Mouse (Mus musculus) forebrain, embryonic 12.5 days (tissue): Measurements from ENCODE around the gene 4922502D21Rik. TPM values are rescaled to one million over a fixed set of nuclear protein-coding genes. Genes with fewer than 3 reads are reported as not detected.
A peak's percentile ranks its signal among the peaks of the same experiment; 100 is the strongest.
"Not testable (repeated sequence)": the region's sequence is repeated elsewhere in the genome, so short reads cannot be mapped to it uniquely, and the experiment has no call there.

Source experiments
- ATAC-seq: fragments of 200-750 bp; cut with Nextera tagmentation; 2 replicates; pipeline ENCODE4 v1.8.0; 2017; ENCODE audit warnings: moderate TSS enrichment; ENCODE audit not compliant: low FRiP score
- H3K27ac ChIP-seq: fragments of 300-500 bp; sonication (generic); 2 replicates; pipeline ENCODE4 v1.5.1; 2016; ENCODE audit warnings: mild to moderate bottlenecking
- H3K27me3 ChIP-seq: fragments of 300-500 bp; sonication (generic); 2 replicates; pipeline ENCODE4 v1.6.1; 2016; ENCODE audit warnings: mild to moderate bottlenecking
- H3K36me3 ChIP-seq: fragments of 300-500 bp; sonication (generic); replicated peaks from 2 replicates; pipeline ENCODE4 v1.6.1; 2016; ENCODE audit warnings: mild to moderate bottlenecking
- H3K4me1 ChIP-seq: fragments of 300-500 bp; sonication (generic); 2 replicates; pipeline ENCODE4 v1.6.1; 2016
- H3K4me2 ChIP-seq: fragments of 300-500 bp; sonication (generic); 2 replicates; pipeline ENCODE4 v1.6.1; 2016; ENCODE audit warnings: mild to moderate bottlenecking, moderate library complexity
- H3K4me3 ChIP-seq: fragments of 300-500 bp; sonication (generic); replicated peaks from 2 replicates; pipeline ENCODE4 v1.5.1; 2016; ENCODE audit warnings: mild to moderate bottlenecking
- H3K9ac ChIP-seq: fragments of 300-500 bp; sonication (generic); 2 replicates; pipeline ENCODE4 v1.6.1; 2016; ENCODE audit warnings: mild to moderate bottlenecking
- H3K9me3 ChIP-seq: fragments of 300-500 bp; sonication (generic); 2 replicates; pipeline ENCODE4 v1.6.1; 2016
- WGBS: fragments of 180-500 bp; shearing (Covaris S2); methylation state at CpG from one replicate; pipeline ENCODE4 v1.1.7; 2016; 5-methylcytosine and 5-hydroxymethylcytosine counted together
- polyA plus RNA-seq: library from polyadenylated mRNA; unstranded; fragments of >200 nt; fragmentation: Nextera tagmentation; extraction: Ambion mirVana; gene quantifications from 2 replicates; pipeline ENCODE4 v1.2.1, GENCODE M21; 2016

The 4922502D21Rik gene
- polyA plus RNA-seq, 1 experiment from 2014 or later, result not detected

DNA sequence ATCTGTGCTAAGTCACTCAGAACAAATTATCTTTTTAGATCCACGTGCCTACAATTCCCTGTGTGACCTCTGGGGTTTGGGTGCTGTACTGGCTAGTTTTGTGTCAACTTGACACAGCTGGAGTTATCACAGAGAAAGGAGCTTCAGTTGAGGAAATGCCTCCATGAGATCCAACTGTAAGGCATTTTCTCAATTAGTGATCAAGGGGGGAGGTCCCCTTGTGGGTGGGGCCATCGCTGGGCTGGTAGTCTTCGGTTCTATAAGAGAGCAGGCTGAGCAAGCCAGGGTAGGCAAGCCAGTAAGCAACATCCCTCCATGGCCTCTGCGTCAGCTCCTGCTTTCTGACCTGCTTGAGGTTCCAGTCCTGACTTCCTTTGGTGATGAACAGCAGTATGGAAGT is 10.8 kb upstream of the 4922502D21Rik start, which contains the start of gene Clec12a:
Clec12a (plus strand) TSS at position 301 of the 400 bp plus-strand sequence.
- 74% methylated on average over 4 of the region's 4 CpGs for WGBS
- H3K36me3 ChIP-seq, H3K27ac ChIP-seq, H3K4me3 ChIP-seq, ATAC-seq, H3K4me1 ChIP-seq, H3K9ac ChIP-seq, H3K27me3 ChIP-seq, H3K4me2 ChIP-seq, H3K9me3 ChIP-seq: not testable (repeated sequence)

DNA sequence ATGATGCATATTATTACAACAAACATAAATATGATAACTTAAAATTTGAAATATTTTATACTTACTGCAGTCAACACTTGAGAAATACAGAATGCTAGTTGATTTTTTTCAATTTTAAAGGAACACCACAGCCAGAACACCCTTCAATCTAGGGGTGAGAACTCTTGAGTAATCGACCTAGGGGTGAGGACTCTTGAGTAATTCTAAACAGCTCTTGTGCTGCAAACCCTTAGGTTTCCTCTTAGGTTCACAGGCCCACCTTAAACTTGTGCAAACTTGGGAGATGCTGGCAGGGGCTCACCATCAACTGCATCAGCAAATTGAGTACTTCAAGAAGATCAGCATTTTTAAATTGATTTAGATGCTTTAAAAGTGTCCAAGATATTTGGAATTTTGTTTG is 6.2 kb upstream of the 4922502D21Rik start:
- no peak for ATAC-seq

DNA sequence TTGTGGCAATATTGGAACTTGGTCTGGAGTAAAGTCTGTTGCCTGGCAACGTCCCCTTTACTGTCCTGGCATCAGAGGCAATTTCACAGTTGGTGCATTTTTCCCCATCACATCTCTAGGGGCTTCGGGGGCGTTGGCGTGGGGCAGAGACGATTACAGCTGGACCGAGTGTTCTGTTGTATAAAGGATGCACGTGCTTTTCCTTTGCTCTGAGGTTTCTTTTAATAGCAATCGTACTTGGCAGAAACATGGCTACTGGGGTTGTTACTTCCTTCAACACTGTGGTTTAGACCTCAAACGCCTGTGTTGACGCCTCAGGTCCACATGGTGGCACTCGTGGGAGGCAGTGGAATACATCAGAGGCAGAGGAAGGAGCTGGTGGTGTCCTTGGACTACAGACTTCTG is 2.1 kb upstream of the 4922502D21Rik start:
- WGBS, result 40% methylated on average over 11 of the region's 11 CpGs
- H3K9ac ChIP-seq, result no peak overlapping the region
- H3K9me3 ChIP-seq, result no peaks in the 10 kb centered on the region
- no peak overlapping the region for H3K4me2 ChIP-seq
- no peak overlapping the region for H3K27ac ChIP-seq
- H3K4me3 ChIP-seq, result no peak overlapping the region
- peak; percentile 69; the same call in 1 of the 2 replicates for ATAC-seq
- no peaks in the 10 kb centered on the region for H3K36me3 ChIP-seq
- no peaks in the 10 kb centered on the region for H3K4me1 ChIP-seq
- no peaks in the 10 kb centered on the region for H3K27me3 ChIP-seq

More for the DNA sequence above, 6.2 kb upstream of the 4922502D21Rik start:
- Histone ChIP-seq H3K36me3 (no peaks in the 10 kb centered on the region), H3K27ac (no peak overlapping the region), H3K27me3 (no peaks in the 10 kb centered on the region), H3K4me2 (no peak overlapping the region), H3K4me3 (no peak overlapping the region), H3K9me3 (no peaks in the 10 kb centered on the region), H3K4me1 (no peaks in the 10 kb centered on the region), H3K9ac (no peak overlapping the region)
- 91% methylated on average over 1 of the region's 1 CpGs for WGBS

DNA sequence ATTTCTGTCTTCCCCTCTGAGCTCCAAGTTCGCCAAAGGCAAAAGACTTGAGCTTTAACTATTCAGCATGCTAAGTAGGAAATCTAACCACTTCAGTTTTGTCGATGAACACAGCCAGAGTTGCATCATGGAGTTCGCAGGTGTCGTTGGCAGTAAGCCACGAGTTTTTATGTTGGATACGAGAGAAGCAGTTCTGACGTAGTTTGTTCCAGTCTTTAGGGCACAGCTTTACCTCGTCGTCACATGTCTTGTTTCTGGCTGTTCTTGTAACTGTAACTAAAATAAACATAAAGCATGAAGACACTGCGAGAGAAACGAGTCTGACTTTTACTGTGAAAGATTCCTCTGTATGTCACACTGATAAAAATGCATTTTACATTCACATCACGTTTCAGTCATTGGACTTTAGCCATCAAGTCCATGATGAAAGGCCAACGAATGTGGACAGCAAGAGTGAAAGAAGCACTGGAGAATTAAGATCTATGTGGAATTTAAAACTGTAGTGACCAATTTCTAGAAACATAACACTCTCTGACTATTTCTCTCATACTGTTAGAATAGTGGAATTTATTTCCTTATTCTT is 4.9 kb downstream of the 4922502D21Rik start:
- H3K4me2 ChIP-seq, result no peak overlapping the region
- WGBS, result 84% methylated on average over 13 of the region's 13 CpGs
- no peaks in the 10 kb centered on the region for H3K27me3 ChIP-seq
- ATAC-seq, result no peak
- H3K9ac ChIP-seq, result no peak overlapping the region
- H3K36me3 ChIP-seq, result no peaks in the 10 kb centered on the region
- H3K9me3 ChIP-seq, result no peaks in the 10 kb centered on the region
- no peaks in the 10 kb centered on the region for H3K4me1 ChIP-seq
- no peak overlapping the region for H3K27ac ChIP-seq
- H3K4me3 ChIP-seq, result no peak overlapping the region

DNA sequence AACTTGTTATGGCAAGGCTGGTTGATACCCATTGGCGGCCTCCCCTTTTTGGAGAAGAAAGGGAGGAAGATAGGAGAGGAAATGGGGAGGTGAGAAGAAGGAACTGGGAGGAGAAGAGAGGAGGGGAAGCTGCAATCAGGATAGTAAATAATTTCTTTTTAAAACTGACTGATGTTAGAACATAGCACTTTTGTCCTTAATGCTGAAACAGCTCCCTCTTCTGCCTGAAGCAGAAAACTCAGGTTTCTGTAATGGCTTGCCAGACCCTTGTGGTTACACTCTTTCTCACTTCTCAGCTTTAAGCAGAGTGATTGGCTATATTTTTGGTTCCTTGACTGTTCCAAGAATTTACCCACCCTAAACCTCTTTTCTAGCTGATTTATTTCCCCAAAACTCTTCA is 5.6 kb downstream of the 4922502D21Rik start:
- WGBS, result 71% methylated on average over 1 of the region's 1 CpGs

DNA sequence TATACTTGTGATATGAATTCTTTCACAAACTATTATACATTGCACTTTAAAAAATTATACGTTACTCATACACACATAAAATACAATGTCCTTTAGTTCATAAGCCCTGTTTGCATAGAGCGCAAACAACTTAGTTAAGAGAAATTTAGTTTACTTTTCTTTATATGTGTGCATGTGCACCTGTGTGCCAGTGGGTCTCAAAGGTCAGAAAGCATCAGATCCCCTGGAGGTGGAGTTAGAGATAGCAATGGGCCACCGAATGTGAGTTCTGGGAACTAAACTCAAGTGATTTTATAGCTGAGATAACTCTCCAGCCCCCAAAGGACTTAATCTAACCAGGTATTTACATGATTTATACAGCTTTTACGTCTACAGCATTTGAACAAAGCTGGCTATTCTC is 12.3 kb downstream of the 4922502D21Rik start:
- ATAC-seq, result no peak
- no peak overlapping the region for H3K4me2 ChIP-seq
- H3K4me3 ChIP-seq, result no peak overlapping the region
- no peaks in the 10 kb centered on the region for H3K27me3 ChIP-seq
- no peak overlapping the region for H3K9ac ChIP-seq
- no peaks in the 10 kb centered on the region for H3K4me1 ChIP-seq
- H3K9me3 ChIP-seq, result no peaks in the 10 kb centered on the region
- H3K27ac ChIP-seq, result no peak overlapping the region
- H3K36me3 ChIP-seq, result no peaks in the 10 kb centered on the region
- WGBS, result 84% methylated on average over 4 of the region's 4 CpGs

More for the DNA sequence above, 5.6 kb downstream of the 4922502D21Rik start:
- Histone ChIP-seq H3K9ac (no peak overlapping the region), H3K4me2 (no peak overlapping the region), H3K9me3 (no peaks in the 10 kb centered on the region), H3K4me3 (no peak overlapping the region), H3K27ac (no peak overlapping the region), H3K4me1 (no peaks in the 10 kb centered on the region), H3K36me3 (no peaks in the 10 kb centered on the region), H3K27me3 (no peaks in the 10 kb centered on the region)
- no peak for ATAC-seq

DNA sequence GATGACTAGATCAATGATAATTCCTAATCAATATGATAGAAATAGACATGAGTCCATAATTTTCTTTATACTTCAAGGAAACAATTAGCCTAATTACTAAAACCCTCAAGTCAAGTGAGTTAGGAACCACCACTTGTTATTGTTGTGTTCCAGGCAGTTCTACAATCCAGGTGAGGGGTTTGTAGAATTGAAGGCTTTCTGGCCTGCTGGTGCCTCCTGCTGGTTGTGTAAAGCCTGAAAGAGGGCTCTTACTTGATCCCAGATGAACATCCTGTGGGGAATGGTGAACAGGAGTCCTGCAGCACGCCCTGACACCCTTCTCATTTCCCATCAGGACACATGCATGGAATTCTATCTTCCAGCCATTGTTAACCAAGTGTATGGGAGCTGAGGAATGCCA is 13.2 kb downstream of the 4922502D21Rik start:
- H3K4me1 ChIP-seq, result no peaks in the 10 kb centered on the region
- no peak overlapping the region for H3K9ac ChIP-seq
- no peaks in the 10 kb centered on the region for H3K27me3 ChIP-seq
- ATAC-seq, result no peak
- no peak overlapping the region for H3K4me2 ChIP-seq
- H3K4me3 ChIP-seq, result no peak overlapping the region
- WGBS, result 48% methylated on average over 1 of the region's 1 CpGs
- H3K27ac ChIP-seq, result no peak overlapping the region
- H3K36me3 ChIP-seq, result no peaks in the 10 kb centered on the region
- H3K9me3 ChIP-seq, result no peaks in the 10 kb centered on the region

DNA sequence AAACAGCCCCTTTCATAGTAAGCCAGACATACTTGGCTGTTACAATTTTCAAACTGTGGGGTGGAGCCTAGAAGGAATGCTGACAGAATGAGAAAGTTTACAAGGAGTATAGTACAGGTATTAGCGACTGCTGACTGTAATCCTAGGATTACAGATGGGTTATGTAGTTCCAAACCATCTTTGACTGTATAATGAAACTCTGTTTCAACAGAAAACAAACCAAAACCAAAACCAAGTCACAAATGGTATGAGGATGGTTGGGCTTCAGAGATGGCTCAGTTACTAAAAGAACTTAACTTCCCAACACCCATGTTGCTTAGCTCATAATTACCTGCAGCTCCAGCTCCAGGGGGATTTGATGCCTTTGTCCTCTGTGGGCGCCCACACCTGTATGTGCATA is 15.1 kb downstream of the 4922502D21Rik start:
- Histone ChIP-seq H3K4me2 (no peak overlapping the region), H3K36me3 (no peaks in the 10 kb centered on the region), H3K9ac (no peak overlapping the region), H3K27ac (no peak overlapping the region), H3K4me1 (no peaks in the 10 kb centered on the region), H3K9me3 (no peaks in the 10 kb centered on the region), H3K4me3 (no peak overlapping the region), H3K27me3 (no peaks in the 10 kb centered on the region)
- no peak for ATAC-seq
- WGBS, result 71% methylated on average over 2 of the region's 2 CpGs

DNA sequence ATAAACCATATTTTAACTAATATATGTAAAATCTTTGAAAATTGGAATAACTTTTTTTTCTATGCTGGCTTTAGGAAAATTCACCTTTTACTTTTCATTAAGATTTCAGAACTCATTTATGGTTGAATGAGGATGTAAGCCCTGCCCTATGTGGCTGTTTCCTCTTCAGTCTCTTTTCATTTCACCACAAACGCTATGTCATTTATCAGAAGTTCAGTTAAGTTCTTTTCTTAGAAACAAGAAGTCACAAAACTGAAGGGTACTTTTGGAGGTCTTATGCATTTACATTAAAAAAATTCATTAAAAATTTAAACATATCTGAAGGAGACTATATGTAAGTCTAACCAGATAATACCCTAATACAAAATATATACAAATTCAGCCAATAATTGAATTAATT is 15.9 kb downstream of the 4922502D21Rik start:
- Histone ChIP-seq H3K4me3 (no peak overlapping the region), H3K9me3 (no peaks in the 10 kb centered on the region), H3K27ac (no peak overlapping the region), H3K27me3 (no peaks in the 10 kb centered on the region), H3K36me3 (no peaks in the 10 kb centered on the region), H3K4me1 (no peaks in the 10 kb centered on the region), H3K9ac (no peak overlapping the region), H3K4me2 (no peak overlapping the region)
- 98% methylated on average over 1 of the region's 1 CpGs for WGBS
- no peak for ATAC-seq

DNA sequence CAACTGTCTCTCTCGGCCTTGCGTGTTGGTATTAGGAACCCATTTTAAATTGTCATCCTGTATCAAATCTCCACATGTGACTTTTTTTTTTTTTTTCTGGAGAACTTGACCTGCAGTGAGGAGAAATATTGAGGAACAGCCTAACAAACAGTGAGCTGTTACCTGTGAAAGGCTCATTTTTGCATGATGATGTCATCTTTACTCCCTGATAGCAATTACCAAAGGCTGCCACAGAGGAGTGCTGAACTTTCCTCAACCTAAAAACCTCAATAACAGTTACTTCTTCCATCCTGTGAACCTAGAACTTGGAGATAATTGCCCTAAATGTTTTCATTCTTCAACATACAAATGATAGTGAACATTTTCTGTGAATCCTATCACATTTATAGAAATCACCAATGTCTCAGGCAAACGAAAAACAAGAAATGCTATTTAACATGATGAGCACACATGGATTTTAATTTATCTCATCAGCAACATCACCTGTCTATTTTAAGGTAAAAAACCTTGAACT is 16.9 kb downstream of the 4922502D21Rik start:
- H3K4me3 ChIP-seq, result no peak overlapping the region
- no peak overlapping the region for H3K9ac ChIP-seq
- 84% methylated on average over 3 of the region's 3 CpGs for WGBS
- no peaks in the 10 kb centered on the region for H3K36me3 ChIP-seq
- H3K27me3 ChIP-seq, result no peaks in the 10 kb centered on the region
- no peak overlapping the region for H3K4me2 ChIP-seq
- H3K9me3 ChIP-seq, result no peaks in the 10 kb centered on the region
- H3K4me1 ChIP-seq, result no peaks in the 10 kb centered on the region
- no peak for ATAC-seq
- H3K27ac ChIP-seq, result no peak overlapping the region

DNA sequence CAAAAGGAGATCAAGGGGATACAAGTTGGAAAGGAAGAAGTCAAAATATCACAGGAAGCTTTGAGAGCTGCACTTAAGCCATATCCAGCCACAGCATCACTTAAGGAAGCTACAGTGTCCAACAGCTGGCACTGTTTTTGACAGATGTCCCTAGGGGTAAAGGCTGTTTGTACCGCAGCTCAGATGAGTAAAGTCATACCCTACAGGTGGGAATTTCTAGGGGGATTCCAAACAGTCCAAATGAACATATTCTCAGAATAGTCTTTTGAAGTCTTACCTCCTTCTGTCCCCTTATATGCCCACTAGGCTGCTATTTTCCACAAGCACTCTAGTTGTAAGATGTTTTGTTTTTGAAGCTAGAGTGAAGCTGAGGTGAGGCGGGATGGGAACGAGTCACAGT is 19.1 kb downstream of the 4922502D21Rik start:
- 89% methylated on average over 3 of the region's 3 CpGs for WGBS
- Histone ChIP-seq H3K27ac (no peak overlapping the region), H3K9me3 (no peaks in the 10 kb centered on the region), H3K27me3 (no peaks in the 10 kb centered on the region), H3K9ac (no peak overlapping the region), H3K4me2 (no peak overlapping the region), H3K4me3 (no peak overlapping the region), H3K36me3 (no peaks in the 10 kb centered on the region), H3K4me1 (no peaks in the 10 kb centered on the region)
- no peak for ATAC-seq

DNA sequence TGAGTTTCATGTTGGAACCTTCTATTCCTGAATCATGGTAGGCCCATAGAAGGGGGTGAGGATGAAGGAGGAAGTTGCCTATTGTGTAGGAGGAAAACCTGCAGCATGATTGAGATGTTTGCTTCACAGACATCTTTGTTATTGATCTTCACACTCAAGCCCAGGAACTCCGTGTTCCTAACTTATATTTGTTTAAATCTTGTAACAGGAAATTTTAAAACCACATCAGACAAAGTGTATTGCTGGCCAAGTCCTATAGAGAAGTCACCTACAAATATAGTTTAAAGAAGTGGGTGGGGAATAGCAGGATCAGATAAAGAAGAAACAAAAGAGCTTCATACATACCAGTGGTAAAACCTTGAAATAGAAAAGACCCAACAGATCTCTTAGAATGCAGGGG is 27.4 kb downstream of the 4922502D21Rik start:
- Histone ChIP-seq H3K36me3 (no peaks in the 10 kb centered on the region), H3K4me3 (no peak overlapping the region), H3K27ac (no peak overlapping the region), H3K4me1 (no peaks in the 10 kb centered on the region), H3K9me3 (no peaks in the 10 kb centered on the region), H3K9ac (no peak overlapping the region), H3K27me3 (no peaks in the 10 kb centered on the region), H3K4me2 (no peak overlapping the region)
- no peak for ATAC-seq
- WGBS, result 76% methylated on average over 1 of the region's 1 CpGs

DNA sequence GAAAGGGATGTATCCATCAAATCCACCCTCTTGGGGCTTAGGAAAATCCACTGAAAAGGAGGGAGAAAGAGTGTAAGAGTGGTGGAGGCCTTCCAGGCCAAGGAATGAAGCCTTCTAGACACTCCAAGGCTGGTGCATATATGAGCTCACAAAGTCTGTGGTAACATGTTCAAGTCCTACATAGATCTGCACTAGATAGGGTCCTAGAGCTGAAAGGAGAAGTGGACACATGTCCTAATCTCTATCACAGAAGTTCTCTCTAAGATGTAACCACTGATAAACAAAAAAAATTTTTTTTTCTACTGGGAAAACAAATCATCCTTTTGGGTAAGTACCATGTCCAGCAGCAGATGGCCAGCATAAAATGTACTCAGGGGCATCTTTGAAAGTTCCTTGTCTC is 42.9 kb downstream of the 4922502D21Rik start:
- Histone ChIP-seq H3K27ac (no peak overlapping the region), H3K27me3 (no peaks in the 10 kb centered on the region), H3K9ac (no peak overlapping the region), H3K9me3 (no peaks in the 10 kb centered on the region), H3K4me2 (no peak overlapping the region), H3K4me1 (no peaks in the 10 kb centered on the region), H3K4me3 (no peak overlapping the region), H3K36me3 (no peaks in the 10 kb centered on the region)
- ATAC-seq, result no peak
